Mouse (Mus musculus): Measurements from ENCODE around the gene Vps53.
A peak's percentile ranks its signal among the peaks of the same experiment; 100 is the strongest.

Vps53 gene

DNA sequence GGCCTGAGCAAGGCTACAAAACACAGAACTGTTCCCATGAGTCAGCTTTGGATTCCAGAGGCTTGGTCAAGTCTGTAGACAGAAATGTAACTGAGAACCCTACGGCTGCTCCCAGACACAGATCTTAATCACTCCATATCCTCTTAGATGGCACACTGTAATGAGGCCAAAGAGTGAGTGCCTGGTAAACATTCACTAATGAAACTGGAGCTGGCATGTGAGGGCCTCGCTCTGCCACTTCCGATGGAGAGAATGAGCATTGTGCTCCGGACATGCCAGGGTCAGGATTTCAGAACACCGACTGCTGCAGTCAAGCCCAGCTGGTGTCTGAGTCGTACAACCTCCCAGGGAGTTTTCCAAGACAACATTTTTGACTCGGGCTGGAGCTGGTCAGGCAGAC, 119.5 kb downstream of the Vps53 start:
- peak; percentile 39 to 44 for DNase-seq (ENCODE audit: low spot score in 2 of 2)

DNA sequence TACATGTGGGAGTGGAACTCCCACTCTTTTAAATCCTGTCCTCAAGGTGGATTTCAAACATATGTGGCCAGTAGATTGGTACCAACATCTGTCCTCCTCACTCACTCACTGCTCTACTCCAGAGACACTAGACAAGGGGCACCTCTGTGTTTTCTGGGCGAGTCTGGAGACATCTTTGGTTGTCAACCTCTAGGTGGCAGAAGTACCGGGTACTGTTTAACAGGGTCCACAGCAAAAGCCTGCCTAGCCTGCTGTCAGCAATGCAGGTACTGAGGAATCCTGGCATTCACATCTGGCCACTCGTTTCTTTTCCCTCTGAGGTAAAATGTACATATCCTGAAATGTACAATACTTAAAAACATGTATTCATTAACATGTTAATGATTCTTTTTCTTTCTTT, 123.0 kb downstream of the Vps53 start:
- no peak for DNase-seq (ENCODE audit: low spot score in 2 of 2)

DNA sequence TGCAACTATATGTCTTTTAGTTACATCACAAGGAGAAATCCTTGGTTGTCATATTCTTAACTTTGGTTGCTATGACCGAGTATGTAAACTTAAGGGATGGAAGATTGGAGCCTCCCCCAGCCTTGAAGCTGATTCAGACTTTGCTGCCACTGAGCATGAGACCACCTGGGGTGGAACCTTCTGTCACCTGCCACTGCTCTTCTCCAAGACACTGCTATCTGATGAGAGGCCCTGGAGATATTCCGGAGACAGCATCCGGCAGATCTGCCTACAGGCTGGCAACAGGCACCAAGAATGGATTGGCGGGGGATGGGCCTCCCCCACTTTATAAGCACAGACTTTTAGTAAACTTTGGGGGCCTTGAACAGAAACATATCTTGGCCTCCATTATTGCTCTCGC, 127.0 kb downstream of the Vps53 start:
- DNase-seq (ENCODE audit: low spot score in 2 of 2): no peak

DNA sequence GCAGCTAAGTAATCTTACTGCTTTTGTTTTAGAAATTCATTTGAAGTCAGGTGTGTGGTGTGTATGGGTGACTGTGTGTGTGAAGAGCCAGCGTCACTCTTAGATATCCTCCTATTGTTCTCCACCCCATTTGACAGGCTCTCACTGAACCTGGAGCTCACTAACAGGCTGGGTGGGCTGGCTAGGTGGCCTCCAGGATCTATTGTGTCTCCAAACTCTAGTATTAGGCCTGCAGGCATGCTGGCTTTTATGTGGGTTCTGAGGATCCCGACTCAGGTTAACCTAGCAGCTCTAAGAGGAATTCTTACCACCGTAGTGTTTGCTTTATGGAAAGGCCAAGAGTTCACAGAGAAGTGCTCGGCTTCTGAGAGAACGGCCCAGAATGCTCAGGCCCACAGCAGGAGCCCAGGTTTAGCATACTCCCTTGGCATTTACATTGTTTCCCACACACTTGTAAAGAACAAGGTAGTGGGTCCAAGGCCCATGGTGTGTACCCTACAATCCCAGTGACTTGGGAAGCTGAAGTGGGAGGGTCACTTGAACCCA, 128.4 kb downstream of the Vps53 start:
- DNase-seq (ENCODE audit: low spot score in 2 of 2): no peak

GRCm38 (mm10) chr11:76050509-76050908, 128.9 kb downstream of the Vps53 start:
- DNase-seq (ENCODE audit: low spot score in 2 of 2): no peak

DNA sequence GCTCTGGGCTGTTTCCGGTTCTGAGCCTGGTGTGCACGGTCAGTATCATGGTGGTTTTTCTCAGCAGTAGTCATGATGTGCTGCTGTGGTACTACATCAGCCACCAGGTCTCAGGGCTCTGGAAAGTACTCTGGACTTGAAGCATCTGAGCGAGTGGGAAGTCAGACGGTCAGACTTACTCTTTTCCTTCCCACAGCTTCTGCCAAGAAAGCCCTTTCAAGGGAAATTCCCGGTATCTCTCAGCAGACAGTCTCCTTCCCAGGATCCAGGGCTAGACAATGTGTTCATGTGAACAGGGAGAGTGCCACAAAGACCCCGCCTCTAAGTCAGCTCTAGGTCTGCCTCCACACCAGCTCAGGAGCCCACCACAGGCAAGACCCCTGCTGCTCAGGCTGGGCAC, 134.1 kb downstream of the Vps53 start:
- no peak for DNase-seq (ENCODE audit: low spot score in 2 of 2)

DNA sequence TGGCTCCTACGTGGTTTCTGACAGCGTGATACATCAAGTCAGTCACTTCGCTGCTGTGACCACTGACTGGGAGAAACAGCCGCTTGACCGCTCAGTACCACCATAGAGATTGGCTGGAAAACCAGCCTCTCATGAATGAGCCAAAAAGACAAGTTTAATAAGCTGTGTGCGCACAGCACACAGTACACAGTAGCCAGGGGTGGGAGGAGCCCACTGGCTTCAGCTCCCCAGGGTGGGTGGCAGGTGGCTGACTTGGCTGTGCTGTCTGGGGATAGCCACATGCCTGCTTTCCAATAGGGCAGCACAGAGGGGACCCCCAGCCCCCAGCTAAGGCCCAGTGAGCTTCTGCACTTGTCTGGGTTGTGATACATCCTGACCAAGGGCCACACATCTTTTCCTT, 135.0 kb downstream of the Vps53 start:
- DNase-seq (ENCODE audit: low spot score in 2 of 2): no peak

- no peak for DNase-seq (ENCODE audit: low spot score in 2 of 2)
These were observed 136.6 kb downstream of the Vps53 start for GRCm38 (mm10) chr11:76042882-76043281.

GRCm38 (mm10) chr11:76042041-76042638, 137.3 kb downstream of the Vps53 start:
- DNase-seq (ENCODE audit: low spot score in 2 of 2): no peak

DNA sequence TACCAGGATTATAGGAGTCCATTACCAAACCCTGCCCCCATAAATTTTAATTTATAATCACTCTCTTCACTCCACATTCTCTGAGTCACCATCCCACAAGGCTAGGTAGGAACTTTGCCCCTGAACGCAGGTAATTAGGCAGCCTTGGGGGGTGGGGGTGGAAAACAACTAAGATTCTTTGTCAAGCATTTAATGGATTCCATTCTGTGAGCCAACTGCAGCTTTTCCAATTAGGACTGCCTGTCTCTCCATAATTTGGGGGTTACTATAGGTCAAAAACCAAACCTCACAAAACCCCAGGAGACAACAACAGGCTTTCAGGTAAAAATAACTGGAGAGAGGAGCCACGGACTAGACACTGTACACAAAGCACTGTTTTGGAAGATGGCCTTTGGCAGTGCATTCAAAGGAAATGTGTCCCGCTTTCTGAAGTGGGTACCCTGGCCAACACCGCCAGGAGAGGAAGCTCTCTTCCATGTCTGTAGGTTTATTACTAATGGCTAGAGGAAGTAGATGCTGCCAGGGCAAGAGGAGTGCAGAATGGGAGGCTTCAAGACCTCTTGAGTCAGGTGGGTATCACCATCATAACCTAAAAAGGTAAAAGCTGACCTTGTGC, 138.6 kb downstream of the Vps53 start:
- DNase-seq (ENCODE audit: low spot score in 2 of 2): no peak

GRCm38 (mm10) chr11:76040106-76040505, 139.3 kb downstream of the Vps53 start:
- DNase-seq (ENCODE audit: low spot score in 2 of 2): no peak

GRCm38 (mm10) chr11:76039271-76040053, 140.0 kb downstream of the Vps53 start:
- DNase-seq (ENCODE audit: low spot score in 2 of 2): no peak

DNA sequence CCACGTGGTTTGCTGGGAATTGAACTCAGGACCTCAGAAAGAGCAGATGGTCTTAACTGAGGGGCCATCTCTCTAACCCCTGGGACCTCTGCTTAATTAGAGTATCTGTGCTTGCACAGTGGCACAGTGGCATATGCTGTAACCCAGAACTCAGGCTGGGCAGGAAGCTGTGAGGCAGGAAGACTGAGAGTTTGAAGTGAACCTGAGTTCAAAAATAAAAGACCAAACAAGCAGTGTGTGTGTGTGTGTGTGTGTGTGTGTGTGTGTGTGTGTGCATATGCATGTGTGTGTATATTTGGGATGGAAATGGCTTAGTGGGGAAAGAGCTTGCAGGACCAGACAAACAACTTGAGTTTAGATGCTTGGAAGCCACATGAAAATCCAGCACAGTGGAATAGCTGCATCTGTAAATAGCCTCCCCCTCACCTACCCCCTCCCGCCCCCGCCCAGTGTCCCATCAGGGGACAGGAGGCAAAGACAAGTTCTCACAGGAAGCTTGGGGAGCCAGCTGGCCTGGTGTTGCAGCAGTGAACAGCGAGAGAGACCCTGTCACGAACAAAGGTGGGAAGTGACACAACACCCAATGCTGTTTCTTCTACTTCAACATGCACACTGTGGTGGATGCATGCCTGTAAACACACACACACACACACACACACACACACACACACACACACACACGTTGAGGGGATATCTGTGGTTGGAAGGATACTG, 141.7 kb downstream of the Vps53 start:
- DNase-seq (ENCODE audit: low spot score in 2 of 2): no peak

GRCm38 (mm10) chr11:76035182-76035581, 144.3 kb downstream of the Vps53 start:
- no peak for DNase-seq (ENCODE audit: low spot score in 2 of 2)

DNA sequence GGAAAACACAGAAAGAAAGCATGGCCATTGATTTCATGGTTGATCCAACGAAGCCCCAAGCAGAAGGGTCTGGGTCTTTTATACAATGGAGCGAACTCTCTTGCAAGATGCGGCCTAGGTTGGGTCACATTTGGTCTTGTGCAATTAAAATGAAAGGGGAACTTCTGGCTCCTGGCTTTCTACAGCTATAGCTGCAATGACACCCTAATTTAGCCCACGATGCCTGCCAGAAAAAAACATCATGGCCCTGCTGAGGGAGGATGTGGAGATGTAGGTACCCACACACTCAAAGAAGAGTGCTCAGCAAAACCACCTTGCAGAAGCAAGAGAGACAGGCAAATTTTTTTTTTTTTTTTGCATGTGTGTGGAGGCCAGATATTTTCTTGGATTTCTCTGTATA, 145.6 kb downstream of the Vps53 start:
- DNase-seq (ENCODE audit: low spot score in 2 of 2): no peak

DNA sequence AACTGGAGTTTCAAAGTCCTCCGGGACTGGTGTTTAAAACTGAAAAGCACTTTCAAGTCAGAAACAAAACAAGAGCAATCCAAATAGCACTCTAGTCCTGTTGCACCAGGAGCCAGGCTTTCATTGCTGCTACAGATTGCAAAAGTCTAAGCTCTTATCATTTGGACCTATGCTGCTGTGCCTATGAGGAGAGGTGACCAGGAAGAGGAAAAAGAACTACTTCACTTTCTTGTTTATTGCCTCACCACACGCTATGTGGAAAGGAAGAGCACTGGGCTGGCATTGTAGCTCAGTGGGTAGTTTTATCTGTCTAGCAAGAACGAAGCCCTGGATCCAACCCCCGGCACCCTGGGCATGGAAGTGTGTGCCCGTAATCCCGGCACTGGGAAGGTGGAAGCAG, 146.1 kb downstream of the Vps53 start:
- no peak for DNase-seq (ENCODE audit: low spot score in 2 of 2)

DNA sequence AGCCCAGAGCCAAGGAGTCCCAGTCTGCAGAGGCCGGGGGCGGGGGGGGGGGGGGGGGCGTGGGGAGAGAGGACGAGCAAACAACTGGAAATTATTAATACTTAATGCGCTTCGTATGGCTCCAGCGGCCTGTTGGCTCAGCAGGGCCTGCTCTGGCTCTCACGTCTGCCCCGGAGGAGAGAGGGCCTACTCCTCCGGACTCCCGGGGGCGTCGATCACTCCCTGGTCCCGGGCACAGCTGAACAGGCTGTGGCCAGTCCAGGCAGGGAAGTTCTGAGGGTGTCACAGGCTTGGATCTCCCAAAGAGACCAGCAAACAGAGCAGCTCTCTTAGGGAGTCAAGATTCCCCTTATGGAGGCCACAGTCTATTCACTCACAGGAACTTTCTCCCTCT, 151.4 kb downstream of the Vps53 start:
- peak; percentile 25 to 57 for DNase-seq (ENCODE audit: low spot score in 2 of 2)

GRCm38 (mm10) chr11:76027139-76028071, 152.0 kb downstream of the Vps53 start, which contains the start of gene Rflnb:
Gene Rflnb (minus strand): TSS chr11:76027782.
- peak; percentile 81 to 86 for DNase-seq (ENCODE audit: low spot score in 2 of 2)

DNA sequence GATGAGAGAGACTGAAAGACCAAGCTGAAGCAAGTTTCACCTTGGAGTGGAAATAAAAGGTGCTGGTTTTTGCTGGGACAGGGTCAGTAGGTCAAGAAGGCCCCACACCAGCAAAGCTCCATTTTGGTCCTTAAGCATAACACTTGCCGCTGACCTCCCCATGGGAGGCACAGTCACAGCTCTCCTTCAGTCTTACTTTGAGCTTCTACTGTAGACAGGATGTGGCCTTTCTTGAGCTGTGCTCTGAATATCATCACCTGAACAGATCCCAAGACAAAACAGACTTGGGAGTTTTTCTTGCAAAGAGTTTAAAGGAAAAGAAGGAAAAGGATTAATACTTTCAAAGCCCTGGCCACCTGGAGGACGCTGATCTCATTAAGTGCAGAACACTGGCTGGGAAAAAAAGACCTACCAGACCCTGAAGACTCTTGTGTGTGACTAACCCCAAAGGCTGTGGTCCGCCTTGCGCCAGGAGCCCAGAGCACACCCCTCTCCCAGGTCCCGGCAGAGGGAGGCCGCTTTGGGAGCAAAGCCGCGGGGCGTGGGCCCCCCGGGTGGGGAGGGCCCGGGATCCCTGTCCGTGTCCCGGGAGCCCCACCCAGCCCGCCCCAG, 152.8 kb downstream of the Vps53 start:
- no peak for DNase-seq (ENCODE audit: low spot score in 2 of 2)

DNA sequence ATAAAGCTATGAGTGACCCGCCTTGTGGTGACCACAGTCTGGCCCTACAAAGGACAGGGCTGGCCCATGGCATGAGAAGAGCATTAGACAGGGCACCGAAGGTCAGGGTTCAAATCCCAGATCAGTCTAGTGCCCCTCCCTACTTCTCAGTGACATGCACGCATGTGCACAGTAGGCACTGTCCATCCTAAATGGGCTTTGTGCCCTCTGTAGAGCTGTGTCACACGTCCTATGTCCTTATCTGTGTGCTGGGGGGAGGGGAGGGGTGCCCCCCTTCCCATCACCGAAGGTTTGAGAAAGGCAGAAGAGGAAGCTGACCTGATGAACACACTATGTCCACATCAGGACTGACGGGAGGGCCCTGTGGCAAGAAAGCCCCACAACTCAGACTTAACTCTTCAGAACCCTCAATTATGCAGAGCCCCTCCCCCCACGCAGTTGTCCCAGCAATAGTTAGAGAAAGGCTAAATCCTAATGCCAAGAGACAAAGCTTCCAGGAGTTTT, 154.3 kb downstream of the Vps53 start:
- no peak for DNase-seq (ENCODE audit: low spot score in 2 of 2)

All from urinary bladder, adult 18-20 months (tissue).